Mouse (Mus musculus) spleen, postnatal 4 days (tissue): ENCODE data around the gene Focad.

Experiments
- DNase-seq, 2 experiments: peaks; one replicate each; pipeline ENCODE4 v3.0.0; 2022; ENCODE audit warnings: low spot score in 2 of 2

Gene Focad

DNA sequence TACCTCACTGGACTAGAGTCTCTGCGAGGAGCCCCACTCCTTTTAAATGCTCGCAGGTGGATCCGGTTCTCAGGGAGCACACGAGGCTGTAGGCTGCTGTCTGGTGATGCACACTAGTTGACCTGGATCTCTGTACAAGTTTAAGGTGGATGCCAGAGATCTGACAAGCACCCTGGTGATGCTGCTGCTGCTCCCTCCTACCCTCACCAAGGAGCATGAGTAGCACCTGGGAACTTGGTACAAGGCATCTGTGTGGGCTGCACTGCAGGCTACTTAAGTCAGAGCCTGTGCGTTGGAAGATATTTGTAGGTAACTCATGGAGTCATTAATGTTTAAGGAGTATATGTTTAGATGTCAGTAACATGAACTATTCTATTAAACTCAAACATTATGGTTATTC is 62.5 kb downstream of the Focad start:
- DNase-seq = no peak

GRCm38 (mm10) chr4:88157644-88158043 is 63.2 kb downstream of the Focad start:
- DNase-seq = no peak

DNA sequence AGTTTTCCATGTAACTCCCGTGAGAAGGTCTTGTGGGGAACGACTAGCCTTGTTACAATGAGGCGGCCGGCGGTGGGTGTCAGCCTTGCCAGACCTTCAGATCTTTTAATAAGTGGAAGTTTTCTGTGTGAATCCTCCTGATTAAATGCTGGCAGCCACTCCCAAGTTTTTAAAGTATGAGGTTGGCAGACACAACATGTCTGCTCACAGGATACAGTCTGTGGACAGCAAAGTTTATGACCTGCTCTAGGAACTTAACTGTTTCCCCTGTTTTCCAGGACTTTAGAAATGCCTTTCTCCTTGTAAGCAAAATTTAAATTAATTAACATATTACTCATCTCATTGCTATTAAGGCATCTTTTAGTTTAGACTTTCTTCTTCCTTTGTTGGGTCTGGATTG is 64.8 kb downstream of the Focad start:
- DNase-seq = no peak

GRCm38 (mm10) chr4:88159700-88160099 is 65.3 kb downstream of the Focad start:
- no peak for DNase-seq

DNA sequence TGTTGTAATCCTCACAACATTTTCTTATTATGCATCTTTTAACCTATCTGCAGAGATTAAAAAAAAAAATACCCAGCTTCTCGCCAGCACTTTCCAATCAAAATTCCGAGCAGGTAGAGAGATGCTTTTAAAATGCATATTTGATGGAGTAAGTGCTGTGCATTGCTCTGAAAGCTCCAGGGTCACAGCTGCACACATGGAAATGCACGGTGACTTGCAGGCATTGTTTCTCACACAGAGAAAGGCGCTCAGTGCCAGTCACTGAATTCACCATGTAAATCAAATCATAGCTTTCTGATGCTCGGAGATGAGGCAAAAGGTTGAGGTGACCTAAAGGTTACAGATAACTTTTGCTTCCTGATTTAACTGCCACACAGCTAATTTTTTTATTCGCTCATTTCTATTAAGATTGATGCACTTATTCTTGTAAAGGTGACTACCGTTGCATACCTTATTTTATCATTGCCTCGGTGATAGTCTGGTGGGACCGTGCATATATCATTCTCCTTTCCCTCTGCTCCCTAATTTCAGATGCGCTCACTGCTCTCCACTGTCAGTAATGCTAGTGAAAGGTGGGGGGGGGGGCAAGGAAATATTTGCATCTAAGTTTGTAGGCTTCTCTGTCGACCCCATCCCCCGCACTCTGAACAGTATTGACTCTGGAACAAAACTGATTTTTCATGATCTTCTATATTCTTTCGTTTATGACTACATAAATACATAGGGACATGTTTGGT is 69.2 kb downstream of the Focad start:
- DNase-seq = no peak

DNA sequence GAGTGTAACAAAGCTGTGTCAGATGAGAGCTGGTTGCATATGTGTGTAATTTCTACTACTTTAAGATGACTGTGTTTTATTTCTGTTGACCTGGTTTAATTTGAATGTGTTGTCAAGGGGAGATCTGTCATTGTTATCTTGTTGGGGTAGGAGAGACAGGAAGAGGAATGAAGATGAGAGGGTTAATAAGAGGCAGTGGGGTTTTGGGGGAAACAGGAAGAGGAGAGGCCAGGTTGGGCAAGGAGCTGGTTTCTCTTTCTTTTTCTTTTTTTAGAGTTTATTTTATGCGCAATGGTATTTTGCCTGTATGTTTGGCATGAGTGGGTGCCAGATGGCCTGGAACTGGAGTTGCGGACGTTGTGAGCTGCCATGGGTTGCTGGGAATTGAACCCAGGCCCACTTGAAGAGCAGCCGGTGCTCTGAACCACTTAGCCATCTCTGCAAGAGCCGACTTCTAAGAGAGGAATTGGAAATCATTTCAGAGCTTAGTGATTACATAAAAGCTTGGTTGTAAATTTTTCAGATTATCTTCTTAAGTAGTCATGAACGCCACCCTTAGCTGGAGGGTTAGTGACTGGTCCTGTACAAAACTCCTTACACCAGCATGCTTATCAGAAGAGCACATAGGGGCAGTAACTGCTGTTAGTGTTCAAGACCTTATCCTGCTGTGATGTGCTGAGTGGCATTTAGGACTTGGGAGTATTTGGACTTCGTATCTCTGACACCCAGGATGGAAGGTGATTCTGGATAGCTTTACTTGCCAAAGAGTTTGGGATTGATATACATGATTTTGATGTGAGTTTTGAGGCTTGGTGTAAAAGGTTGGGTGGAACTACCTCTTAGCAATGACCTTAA is 72.8 kb downstream of the Focad start:
- DNase-seq = no peak

DNA sequence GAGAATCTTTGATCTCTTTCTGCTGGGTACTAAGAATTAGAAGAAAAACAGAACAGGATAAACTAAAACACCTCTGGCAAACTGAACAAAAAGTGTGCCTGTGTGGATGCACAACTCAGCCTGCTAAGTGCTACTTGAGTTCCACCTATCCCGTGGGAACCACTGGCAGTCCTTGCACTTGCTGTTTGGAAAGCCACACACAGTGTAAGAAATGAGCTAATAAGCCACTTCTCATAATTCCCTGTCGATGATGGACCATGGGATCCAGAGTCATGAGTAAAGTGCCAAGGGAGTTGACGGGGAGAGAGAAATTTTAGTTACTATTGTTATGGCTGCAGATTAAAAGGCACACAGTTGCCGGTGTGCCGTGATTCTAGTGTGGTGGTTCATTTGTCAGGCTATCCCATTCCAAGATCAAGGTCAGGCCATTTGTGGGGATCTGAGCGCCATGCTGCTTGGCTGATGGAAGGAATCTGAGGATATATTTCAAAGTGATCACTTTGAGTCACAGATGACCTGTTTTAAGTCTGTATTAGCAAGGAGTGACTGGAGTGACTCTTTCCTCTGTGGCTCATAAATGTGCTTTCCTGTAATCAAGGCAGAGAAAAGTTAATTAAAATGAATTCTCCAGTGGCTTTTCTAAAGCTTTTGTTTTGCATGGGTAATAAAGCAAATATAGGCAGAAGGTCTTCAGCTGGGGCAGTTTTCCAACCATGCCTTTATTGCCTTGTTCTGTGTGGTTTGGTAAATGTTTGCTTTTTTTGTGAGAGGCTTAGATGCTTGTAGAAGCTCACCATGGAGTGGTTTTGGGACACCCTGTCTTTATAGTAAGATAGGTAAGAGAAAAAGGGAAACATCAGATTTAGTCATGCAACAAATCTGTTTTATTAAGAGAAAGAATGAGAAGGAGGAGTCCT is 80.9 kb downstream of the Focad start:
- no peak for DNase-seq

- no peak for DNase-seq
Measured at GRCm38 (mm10) chr4:88179296-88179695, 84.9 kb downstream of the Focad start.

GRCm38 (mm10) chr4:88184293-88184692 is 89.9 kb downstream of the Focad start:
- no peak for DNase-seq

- no peak for DNase-seq
Measured at GRCm38 (mm10) chr4:88185872-88186426, 91.5 kb downstream of the Focad start.

GRCm38 (mm10) chr4:88187649-88188048 is 93.2 kb downstream of the Focad start:
- DNase-seq = no peak

GRCm38 (mm10) chr4:88189495-88189894 is 95.1 kb downstream of the Focad start:
- DNase-seq = no peak

GRCm38 (mm10) chr4:88194256-88194655 is 99.8 kb downstream of the Focad start:
- no peak for DNase-seq

- no peak for DNase-seq
Measured at GRCm38 (mm10) chr4:88195898-88196495, 101.6 kb downstream of the Focad start.

DNA sequence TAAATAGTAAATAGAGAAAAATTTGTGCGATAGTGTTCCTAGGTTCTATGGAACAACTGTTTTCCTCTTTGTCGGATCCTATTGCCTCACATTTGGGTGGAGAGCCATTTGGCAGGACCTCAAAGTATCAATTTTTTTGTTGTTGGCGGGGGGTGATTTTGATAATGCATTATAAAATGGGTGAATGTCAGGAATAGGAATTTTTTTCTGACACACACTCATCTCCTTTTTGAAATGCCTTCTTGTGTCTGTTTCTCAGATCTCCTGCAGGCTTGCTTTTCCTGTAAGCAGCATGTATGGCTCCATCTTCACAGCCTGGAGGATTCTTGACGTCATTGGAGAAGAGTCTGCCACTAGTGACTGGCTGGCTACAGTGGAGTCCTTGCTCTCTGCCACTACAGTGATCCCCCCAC is 102.1 kb downstream of the Focad start:
- no peak for DNase-seq

DNA sequence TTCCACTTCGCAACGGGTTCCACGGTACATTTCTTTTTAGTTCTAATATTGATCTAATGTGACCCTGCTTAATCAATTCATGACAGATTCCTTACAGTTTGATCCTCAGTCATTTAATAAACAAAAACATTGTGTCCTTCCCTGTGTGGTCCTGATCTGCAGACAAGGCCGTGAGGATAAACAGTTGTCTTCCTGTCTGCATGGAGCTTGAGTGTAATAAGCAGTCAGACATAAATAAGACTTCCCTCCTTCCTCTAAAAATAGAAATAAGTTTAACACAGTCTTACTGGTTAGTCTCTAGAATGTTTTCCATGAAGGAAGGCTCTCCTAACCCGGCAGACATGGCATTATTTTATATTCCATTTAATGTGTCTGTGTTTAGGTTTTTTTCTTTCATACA is 102.8 kb downstream of the Focad start:
- no peak for DNase-seq

DNA sequence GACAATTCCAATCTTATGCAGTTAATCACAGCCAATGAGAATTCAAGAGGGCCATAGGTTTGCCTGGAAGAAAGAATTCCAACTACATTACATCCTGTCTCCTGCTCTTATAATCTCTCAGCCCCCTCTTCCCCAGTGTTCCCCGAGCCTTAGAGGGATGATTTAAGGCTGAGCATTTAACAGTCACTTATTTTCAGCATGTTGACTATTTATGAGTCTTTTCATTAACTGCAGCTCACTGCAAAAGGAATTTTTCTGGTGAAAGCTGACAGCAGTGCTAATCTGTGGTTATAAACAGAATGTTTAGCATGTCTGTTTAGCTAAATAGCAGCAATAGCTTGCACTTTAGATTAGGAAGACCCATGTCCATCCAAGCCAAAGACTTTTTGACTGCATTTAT is 104.8 kb downstream of the Focad start:
- DNase-seq = no peak

- DNase-seq = no peak
Measured at GRCm38 (mm10) chr4:88201047-88201446, 106.6 kb downstream of the Focad start.

- no peak for DNase-seq
Measured at GRCm38 (mm10) chr4:88208676-88209075, 114.2 kb downstream of the Focad start.

DNA sequence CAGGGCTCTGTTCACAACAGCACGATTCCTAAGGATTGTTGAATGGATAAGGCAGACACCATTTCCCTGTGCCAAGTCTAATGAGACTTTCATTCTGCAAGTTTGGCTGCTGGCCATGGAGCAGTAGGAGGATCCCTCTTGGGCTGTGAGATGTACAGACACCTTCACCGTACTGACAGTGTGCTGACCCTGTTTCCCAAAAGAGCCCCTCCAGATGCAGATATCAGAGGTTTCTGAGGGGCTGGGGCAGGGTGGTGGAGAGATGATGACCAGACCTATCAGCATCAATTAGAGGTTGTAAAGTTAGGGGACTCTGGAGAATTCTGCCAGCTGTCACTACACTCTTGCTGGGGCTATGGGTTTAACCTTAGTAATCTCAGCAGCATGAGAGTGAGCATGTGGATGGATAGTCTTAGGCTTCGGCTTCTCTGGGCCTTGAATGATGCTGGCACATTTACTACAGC is 115.0 kb downstream of the Focad start:
- no peak for DNase-seq

DNA sequence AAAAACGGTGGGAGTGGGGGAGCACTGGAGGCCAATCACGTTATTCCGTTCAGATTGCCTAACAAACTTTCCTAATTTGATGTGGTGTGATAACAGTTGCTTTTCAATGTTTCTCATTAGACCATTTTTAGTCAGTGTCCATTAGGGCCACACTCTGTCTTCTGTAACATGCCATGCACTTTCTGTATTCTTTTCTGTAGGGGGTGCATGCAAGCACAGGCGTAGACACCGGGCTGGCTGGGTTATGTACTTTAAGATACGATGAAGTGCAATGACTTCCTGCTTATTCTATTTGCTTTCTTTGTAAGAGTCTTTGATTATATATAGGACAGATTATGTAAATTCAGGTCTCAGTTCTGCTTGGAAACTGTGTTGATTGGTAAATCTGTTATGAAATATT is 116.2 kb downstream of the Focad start:
- DNase-seq = no peak
